Mouse (Mus musculus) bone marrow macrophage, adult 2 months (primary cell): ENCODE data around the gene Espl1.

Source experiments
- CTCF ChIP-seq: IDR thresholded peaks from 2 replicates; pipeline ENCODE4 v1.5.1; 2012; ENCODE audit warnings: low read depth, mild to moderate bottlenecking, low read length, moderate library complexity
- POLR2A ChIP-seq: IDR thresholded peaks from 2 replicates; pipeline ENCODE4 v1.6.1; 2012; ENCODE audit warnings: mild to moderate bottlenecking, low read depth, low read length, borderline replicate concordance

DNA sequence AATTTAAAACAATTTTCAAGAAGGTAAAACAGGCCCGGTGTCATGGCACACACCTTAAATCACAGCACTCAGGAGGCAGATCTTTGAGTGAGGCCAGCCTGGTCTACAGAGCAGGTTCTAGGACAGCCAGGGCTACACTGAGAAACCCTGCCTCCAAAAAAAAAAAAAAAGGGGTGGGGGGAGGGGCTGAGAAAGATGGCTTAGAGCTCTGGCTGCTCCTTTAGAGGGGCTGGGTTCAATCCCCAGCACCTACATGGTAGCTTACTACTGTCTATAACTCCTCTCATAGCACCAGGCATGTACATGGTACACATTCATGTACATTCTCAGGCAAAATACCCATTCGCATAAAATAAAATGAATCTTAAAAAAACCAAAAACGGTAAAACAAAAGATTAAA is 48.4 kb downstream of the Espl1 start:
- TF ChIP-seq POLR2A (no peak), CTCF (no peak)
